Mouse (Mus musculus) cerebellum, postnatal 14 days (tissue): ENCODE data around the gene Olfr56.
"Not testable (repeated sequence)": the region's sequence is repeated elsewhere in the genome, so short reads cannot be mapped to it uniquely, and the experiment has no call there.

Source experiments
- DNase-seq, 2 experiments: peaks; one replicate each; pipeline ENCODE4 v3.0.0; 2021; ENCODE audit warnings: mixed read lengths in 2 of 2

Olfr56 gene

GRCm38 (mm10) chr11:48978240-48978939 lies at the start of gene Olfr56:
Olfr56 (plus strand) TSS chr11:48978889.
- not testable (repeated sequence) for DNase-seq

DNA sequence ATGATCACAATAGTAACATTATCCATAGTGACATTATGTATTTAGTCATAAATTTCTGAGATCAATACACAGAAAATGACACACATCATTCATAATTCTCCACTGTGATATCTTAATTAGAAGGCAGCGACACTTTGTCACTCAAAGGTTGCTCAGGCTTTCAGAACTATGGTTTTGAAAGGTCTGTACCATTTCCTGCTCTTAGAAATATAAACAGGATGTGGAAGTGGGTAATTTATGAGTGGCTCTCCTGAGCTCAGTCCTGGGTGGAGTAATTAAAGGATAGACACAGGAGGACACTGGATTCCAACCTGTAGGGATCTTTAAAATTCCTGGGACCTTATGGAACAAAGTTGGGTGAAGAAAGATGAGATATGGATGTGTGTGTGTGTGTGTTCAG lies 45.3 kb upstream of the Olfr56 start:
- DNase-seq: not testable (repeated sequence)

GRCm38 (mm10) chr11:48933923-48934322 lies 44.8 kb upstream of the Olfr56 start:
- DNase-seq: not testable (repeated sequence)

DNA sequence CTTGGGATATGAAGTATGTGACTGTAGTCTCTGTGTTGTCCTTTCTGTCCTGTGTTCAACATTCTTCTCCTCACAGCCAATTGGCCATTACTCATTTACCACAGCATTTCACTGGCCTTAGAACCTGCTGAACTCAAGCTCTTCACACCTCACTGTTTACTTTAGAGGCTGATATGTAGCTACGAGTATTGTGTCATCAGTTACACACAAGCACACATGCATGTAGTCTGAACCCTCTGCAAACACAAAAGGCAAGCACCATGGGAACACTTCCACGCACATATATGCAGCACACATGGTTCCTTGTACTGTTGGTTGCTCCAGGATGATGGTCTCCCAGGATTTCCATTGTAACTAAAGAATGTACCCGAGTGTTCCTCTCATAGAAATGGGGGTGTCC lies 43.4 kb upstream of the Olfr56 start:
- not testable (repeated sequence) for DNase-seq

DNA sequence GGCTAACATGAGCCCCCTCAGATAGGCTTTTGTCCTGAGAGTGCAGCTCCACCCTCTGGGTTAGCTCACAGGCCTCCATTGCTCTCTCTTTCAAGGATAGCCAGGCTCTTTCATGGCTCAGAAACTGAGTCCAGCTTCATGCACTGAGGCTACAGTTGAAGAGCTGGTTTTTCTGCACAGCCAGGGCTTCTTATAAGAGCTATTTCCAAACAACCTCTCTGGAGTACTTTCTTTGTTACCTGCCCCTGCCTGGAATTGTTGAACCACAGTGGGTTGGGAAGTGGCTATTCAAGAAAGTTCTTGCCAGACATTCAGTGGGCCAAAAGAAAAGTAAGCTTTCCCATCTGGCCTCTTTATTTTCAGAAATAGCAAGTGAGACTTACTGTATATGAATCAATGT lies 39.4 kb upstream of the Olfr56 start:
- DNase-seq: not testable (repeated sequence)

DNA sequence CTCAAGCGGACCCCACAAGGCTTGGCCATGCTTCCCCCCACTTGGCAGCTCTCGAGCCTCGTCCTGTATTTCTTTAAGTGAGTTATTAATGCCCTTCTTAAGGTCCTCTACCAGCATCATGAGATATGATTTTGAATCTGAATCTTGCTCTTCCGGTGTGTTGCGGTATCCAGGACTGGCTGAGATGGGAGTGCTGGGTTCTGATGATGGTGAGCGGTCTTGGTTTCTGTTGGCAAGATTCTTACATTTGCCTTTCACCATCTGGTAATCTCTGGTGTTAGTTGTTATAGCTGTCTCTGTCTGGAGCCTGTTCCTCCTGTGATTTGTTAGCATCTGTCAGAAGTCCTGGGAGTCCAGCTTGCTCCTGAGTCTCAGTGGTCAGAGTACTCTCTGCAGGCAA lies 32.6 kb upstream of the Olfr56 start, which contains the start of gene Psme2b:
Gene Psme2b (minus strand): TSS at position 101 of the 400 bp plus-strand sequence.
- not testable (repeated sequence) for DNase-seq

DNA sequence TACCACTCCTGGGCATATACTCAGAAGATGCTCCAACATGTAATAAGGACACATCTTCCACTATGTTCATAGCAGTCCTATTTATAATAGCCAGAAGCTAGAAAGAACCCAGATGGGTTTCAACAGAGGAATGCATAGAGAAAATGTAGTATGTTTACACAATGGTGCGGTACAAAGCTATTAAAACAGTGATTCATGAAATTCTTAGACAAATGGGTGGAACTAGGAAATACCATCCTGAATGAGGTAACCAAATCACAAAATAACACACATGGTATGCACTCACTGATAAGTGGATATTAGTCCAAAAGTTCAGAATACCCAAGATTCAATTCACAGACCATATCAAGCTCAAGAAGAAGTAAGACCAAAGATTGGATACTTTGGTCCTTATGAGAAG lies 4.0 kb upstream of the Olfr56 start:
- DNase-seq: not testable (repeated sequence)

- DNase-seq: not testable (repeated sequence)
Observed at GRCm38 (mm10) chr11:48979251-48979650, 562 bp downstream of the Olfr56 start, which contains the start of gene 9930111J21Rik1. 9930111J21Rik1 (minus strand) TSS chr11:48979398.

DNA sequence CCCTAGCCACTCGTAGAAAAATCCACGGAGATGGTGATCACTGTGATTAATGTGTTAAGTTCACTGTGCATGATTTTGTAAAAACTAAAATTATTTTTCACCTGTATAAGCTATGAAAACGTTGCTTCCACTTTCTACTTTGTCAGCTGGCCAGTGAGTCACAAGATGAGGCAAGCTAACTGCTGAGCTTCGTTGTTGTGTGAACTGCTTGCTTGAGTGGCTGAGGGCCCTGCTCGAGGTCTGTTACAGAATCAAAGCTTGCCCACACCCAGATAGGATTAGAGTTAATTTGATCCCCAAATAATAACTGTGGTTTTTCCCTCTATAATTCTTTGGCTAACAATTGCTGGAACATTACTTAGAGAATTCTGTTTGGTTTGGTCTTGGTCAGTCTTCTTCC lies 1.4 kb downstream of the Olfr56 start:
- not testable (repeated sequence) for DNase-seq

- not testable (repeated sequence) for DNase-seq
Observed at GRCm38 (mm10) chr11:48982848-48983247, 4.2 kb downstream of the Olfr56 start.

GRCm38 (mm10) chr11:48988219-48988618 lies 9.5 kb downstream of the Olfr56 start:
- DNase-seq: not testable (repeated sequence)

- not testable (repeated sequence) for DNase-seq
Observed at GRCm38 (mm10) chr11:48989981-48990380, 11.3 kb downstream of the Olfr56 start.

DNA sequence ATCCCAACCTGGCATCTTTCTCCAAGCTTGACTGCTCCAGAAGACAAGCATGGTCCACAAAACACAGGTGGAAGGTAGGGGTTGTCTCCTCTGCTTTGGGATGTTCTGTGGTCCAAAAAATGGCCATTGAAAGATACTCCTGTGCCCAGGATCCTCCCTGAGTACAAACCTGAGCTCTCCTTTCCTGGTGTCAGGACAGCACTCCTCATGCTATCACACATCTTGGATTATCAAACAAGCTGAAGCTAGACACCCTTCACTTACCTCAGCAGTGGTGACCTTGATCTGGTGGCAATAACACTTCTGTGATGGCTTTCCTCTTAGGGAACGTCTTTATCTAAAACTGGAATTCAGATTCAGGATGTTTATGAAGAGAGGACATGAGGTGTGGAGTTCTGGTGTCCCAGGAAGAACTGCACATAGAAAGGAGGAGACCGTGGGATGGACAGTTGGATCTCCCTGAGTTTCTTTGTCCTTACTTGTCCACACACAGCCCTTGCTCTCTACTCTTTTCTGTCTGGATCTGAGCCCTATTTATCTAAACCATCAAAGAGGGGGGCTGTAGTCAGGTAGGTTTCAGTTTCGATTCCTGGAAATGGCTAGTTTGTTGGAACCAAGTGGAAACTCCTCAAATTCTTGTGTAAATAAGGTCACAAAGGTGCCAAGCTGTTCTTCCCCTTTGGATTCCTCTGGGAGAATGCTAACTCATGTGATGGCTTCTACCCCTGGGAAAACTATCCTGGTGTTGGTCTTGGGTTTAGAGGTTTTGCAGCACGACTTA lies 13.2 kb downstream of the Olfr56 start, which contains the start of gene Gm12185:
Gene Gm12185 (minus strand): TSS at position 487 of the 781 bp plus-strand sequence.
- DNase-seq: not testable (repeated sequence)

GRCm38 (mm10) chr11:48993296-48993695 lies 14.6 kb downstream of the Olfr56 start:
- not testable (repeated sequence) for DNase-seq

- DNase-seq: not testable (repeated sequence)
Observed at GRCm38 (mm10) chr11:48994018-48994417, 15.3 kb downstream of the Olfr56 start, which contains the start of gene Tgtp1. Tgtp1 (minus strand) TSS chr11:48994172.

DNA sequence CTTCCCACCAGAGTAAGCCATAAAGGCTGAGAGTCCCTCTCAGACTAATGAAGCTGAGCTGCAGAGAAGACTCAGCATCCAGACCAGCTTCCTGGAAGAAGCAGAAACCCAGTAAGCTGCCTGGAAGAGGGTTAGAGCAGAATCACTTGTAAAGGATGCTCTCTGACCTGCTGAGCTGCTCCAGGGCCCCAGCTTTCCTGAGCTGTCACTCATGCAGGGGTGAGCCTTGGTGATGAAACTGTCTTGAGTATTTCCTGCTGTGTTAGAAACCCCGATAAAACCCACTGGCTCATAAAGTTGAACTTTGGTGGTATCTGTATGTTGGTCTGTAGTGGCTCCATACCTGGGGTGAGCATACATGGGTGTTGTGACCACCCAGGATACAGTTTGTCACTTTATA lies 21.7 kb downstream of the Olfr56 start:
- DNase-seq: not testable (repeated sequence)

DNA sequence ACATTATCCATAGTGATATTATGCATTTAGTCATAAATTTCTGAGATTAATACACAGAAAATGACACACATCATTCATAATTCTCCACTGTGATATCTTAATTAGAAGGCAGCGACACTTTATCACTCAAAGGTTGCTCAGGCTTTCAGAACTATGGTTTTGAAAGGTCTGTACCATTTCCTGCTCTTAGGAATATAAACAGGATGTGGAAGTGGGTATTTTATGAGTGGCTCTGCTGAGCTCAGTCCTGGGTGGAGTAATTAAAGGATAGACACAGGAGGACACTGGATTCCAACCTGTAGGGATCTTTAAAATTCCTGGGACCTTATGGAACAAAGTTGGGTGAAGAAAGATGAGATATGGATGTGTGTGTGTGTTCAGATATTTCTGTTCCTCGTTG lies 27.6 kb downstream of the Olfr56 start:
- not testable (repeated sequence) for DNase-seq

DNA sequence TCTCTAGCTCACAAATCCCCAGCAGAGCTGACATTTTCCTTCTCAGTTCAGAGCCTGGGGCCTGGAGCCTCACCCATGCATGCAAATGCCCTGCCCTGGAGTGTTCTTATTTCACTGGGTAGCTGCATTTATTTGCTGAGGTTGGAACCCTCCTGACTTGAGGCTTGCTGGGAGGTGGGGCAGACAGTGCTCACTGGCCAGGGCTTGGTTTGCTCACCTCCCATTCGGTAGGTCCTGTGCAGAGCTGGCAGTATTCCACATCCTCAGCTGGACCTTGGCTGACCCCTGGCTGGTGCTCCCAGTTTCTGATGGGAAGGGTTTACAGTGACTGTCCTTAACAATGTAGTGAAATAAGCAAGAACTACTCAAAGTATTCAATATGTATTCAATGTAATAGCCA lies 28.1 kb downstream of the Olfr56 start:
- not testable (repeated sequence) for DNase-seq

- DNase-seq: not testable (repeated sequence)
Observed at GRCm38 (mm10) chr11:49012074-49012473, 33.4 kb downstream of the Olfr56 start.

- DNase-seq: not testable (repeated sequence)
Observed at GRCm38 (mm10) chr11:49050064-49050463, 71.4 kb downstream of the Olfr56 start.

GRCm38 (mm10) chr11:49051093-49051891 lies 72.6 kb downstream of the Olfr56 start, which contains the start of gene 9930111J21Rik2:
9930111J21Rik2 (minus strand) TSS chr11:49051242.
- not testable (repeated sequence) for DNase-seq

GRCm38 (mm10) chr11:49051894-49052293 lies 73.2 kb downstream of the Olfr56 start:
- DNase-seq: not testable (repeated sequence)
